Mouse (Mus musculus) C2C12 (cell line): ENCODE results near the gene Mecom. TPM values are rescaled to one million over a fixed set of nuclear protein-coding genes. Genes with fewer than 3 reads are reported as not detected.
A peak's percentile ranks its signal among the peaks of the same experiment; 100 is the strongest.

Experiments used
- H3K27me3 ChIP-seq: one replicate; pipeline ENCODE4 v1.6.1; 2011; ENCODE audit not compliant: control insufficient read depth, insufficient read depth, insufficient read length
- H3K36me3 ChIP-seq: one replicate; pipeline ENCODE4 v1.6.1; 2011; ENCODE audit not compliant: control insufficient read depth, insufficient read depth
- H3K4me3 ChIP-seq: one replicate; pipeline ENCODE4 v1.5.1; 2011; ENCODE audit warnings: mild to moderate bottlenecking, control low read depth; ENCODE audit not compliant: poor library complexity, insufficient read depth, severe bottlenecking
- H3K79me2 ChIP-seq: one replicate; pipeline ENCODE4 v1.6.1; 2011; ENCODE audit not compliant: control insufficient read depth, insufficient read depth
- H3K79me3 ChIP-seq: one replicate; pipeline ENCODE4 v1.6.1; 2011; ENCODE audit warnings: low read depth, control low read depth
- H3ac ChIP-seq: one replicate; pipeline ENCODE3; 2011; ENCODE audit warnings: low read depth; ENCODE audit not compliant: control insufficient read depth, insufficient read length
- CEBPB ChIP-seq: IDR thresholded peaks from one replicate; pipeline ENCODE4 v1.6.1; 2011; ENCODE audit warnings: low read depth, mild to moderate bottlenecking, control low read depth, moderate library complexity
- CTCF ChIP-seq: IDR thresholded peaks from one replicate; pipeline ENCODE4 v1.5.1; 2011; ENCODE audit not compliant: control insufficient read depth, insufficient read depth, insufficient read length
- FOSL1 ChIP-seq: IDR thresholded peaks from one replicate; pipeline ENCODE4 v1.8.0; 2011; ENCODE audit warnings: mild to moderate bottlenecking, low read length; ENCODE audit not compliant: poor library complexity, insufficient read depth, severe bottlenecking
- MAX ChIP-seq: IDR thresholded peaks from one replicate; pipeline ENCODE4 v1.6.1; 2011; ENCODE audit warnings: mild to moderate bottlenecking, control low read depth
- MYOD1 ChIP-seq: IDR thresholded peaks from one replicate; pipeline ENCODE4 v1.6.1; 2011; ENCODE audit warnings: low read depth; ENCODE audit not compliant: control insufficient read depth, insufficient read length
- MYOG ChIP-seq: IDR thresholded peaks from one replicate; pipeline ENCODE4 v1.6.1; 2011; ENCODE audit not compliant: control insufficient read depth, insufficient read length; ENCODE audit errors: extremely low read depth
- USF1 ChIP-seq: IDR thresholded peaks from one replicate; pipeline ENCODE4 v1.6.1; 2011; ENCODE audit warnings: low read depth, mild to moderate bottlenecking, control low read depth, moderate library complexity
- polyA plus RNA-seq: library from polyadenylated mRNA; unstranded; fragments of >200 nt; fragmentation: generic; extraction: Trizol; gene quantifications from one replicate; pipeline ENCODE4 v1.2.1, GENCODE M21; 2012; ENCODE audit warnings: missing spikeins

Mecom gene
- polyA plus RNA-seq, 1 experiment: 1.3 TPM

DNA sequence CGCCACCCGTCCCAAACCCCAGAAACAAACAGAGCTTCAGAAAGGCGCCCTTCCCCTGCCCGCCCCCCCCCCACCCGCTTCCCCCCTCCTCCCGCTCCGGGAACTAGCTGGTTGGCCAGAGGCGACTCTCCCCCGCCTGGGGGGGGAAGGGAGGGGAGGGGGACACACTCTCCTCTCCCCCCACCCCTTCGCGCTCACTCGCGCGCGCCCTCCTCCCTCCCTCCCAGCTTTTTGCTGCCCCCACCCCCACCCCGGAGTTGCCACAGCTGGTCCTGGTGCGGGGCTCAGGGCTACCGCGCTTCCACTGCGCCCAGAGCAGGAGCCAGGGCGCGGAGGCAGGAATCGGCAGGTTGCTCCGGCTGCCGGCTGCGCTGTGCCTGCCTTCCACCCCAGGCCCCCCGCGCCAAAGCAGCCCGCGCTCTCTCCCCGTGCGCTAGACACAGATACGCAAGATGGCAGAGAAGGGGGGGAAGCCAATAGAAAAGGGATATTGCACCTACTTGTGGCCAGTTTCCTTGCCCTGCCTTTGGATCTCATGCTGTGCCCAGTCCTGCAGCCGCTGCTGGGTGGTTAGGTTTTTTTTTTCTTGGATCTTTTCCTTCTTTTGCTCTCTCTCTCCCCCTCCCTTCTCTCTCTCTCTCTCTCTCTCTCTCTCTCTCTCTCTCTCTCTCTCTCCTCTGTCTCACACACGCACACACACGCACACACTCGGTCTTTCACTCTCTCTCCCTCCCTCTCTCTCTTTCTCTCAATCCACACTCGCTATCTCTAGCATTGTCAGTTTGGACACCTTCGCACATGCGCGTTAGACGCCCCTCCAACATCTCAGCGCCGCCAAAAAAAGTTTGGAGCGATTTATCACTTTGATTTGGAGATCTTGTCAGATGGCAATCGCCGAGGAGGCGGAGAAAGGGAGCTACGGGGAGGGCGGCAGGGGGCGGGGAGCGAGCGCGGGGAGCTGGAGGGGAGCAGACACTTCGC, 38.6 kb downstream of the Mecom start:
- Histone ChIP-seq H3K36me3 (no peaks in the 10 kb centered on the region), H3K27me3 (peaks cover 45% of the 10 kb centered on the region), H3ac (peak overlapping the region; percentile 78), H3K79me2 (no peaks in the 10 kb centered on the region), H3K4me3 (peak overlapping the region; percentile 11), H3K79me3 (no peaks in the 10 kb centered on the region)
- TF ChIP-seq MYOD1 (no peak), CEBPB (no peak), MYOG (no peak), USF1 (no peak), CTCF (no peak), FOSL1 (no peak), MAX (no peak)

DNA sequence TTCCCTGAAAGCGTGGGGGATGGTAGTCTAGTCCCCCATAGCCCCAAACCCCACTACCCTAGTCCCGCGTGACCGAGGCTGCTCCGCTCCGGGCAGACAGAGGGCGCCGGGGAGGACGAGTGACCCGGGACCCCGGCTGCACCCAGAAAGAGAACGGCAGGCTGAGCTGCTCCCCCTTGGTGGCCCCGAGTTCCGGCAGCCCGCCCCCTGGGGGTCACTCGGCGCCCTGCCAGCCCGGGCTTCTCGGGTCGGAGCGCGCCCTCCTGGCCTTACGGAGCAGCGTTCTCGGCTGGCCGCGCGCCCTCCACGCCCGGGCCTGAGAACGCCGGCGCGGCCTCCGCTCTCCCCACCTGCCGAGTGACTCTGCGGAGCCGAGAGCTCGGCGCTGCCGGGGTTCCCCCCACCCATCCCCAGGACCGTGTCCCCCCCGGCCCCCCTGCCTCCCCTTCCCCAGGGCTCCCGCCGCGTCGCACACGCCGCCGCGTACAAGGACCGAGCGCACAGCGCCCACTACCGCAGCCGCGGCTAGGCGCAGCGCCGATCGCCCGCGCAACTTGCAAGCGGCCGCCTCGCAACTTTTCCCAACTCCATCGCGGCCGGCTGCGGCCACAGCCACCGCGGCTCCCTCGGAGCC, 39.4 kb downstream of the Mecom start:
- Histone ChIP-seq H3K79me3 (no peaks in the 10 kb centered on the region), H3ac (peak overlapping the region; percentile 52), H3K4me3 (peak overlapping the region; percentile 21), H3K79me2 (no peaks in the 10 kb centered on the region), H3K36me3 (no peaks in the 10 kb centered on the region), H3K27me3 (peaks cover 42% of the 10 kb centered on the region)
- TF ChIP-seq MAX (no peak), CTCF (peak; percentile 91)

- TF ChIP-seq MYOD1 (no peak), MAX (no peak), CTCF (no peak), USF1 (no peak), FOSL1 (no peak), CEBPB (no peak), MYOG (no peak)
- peaks cover 42% of the 10 kb centered on the region for H3K27me3 ChIP-seq
Measured at GRCm38 (mm10) chr3:30507576-30508295, 40.1 kb downstream of the Mecom start.

DNA sequence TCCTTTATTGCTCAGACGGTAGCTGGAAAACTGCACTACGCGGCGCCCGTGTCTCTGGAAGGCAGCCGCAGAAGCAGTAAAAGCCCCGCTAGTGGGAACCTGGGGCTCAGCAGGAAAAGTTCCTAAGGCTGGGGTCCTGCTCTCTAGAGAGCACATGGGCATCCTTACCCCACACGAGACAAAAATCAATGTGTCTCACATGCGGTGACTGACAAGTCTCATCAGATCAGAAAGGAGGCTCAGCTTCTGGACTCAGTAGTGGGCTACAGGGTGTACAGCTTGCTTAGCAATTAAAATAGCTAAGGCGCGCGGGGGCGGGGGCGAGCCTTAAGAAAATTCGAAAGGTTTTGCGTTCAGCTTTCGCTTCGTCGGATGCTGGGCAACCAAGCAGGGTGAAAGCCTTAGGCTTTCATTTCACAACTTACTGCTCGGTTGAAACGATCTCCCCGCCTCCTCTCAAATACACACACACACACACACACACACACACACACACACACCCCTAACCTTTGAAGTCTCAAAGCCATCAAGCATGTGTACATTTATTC, 40.7 kb downstream of the Mecom start:
- Histone ChIP-seq H3ac (no peak overlapping the region), H3K27me3 (peaks cover 36% of the 10 kb centered on the region), H3K4me3 (no peak overlapping the region), H3K36me3 (no peaks in the 10 kb centered on the region), H3K79me3 (no peaks in the 10 kb centered on the region), H3K79me2 (no peaks in the 10 kb centered on the region)
- no peak for TF ChIP-seq MAX

More at GRCm38 (mm10) chr3:30507576-30508295, 40.1 kb downstream of the Mecom start:
- peak overlapping the region; percentile 52 for H3ac ChIP-seq
- H3K4me3 ChIP-seq: peak overlapping the region; percentile 21
- H3K36me3 ChIP-seq: no peaks in the 10 kb centered on the region
- H3K79me3 ChIP-seq: no peaks in the 10 kb centered on the region
- H3K79me2 ChIP-seq: no peaks in the 10 kb centered on the region

DNA sequence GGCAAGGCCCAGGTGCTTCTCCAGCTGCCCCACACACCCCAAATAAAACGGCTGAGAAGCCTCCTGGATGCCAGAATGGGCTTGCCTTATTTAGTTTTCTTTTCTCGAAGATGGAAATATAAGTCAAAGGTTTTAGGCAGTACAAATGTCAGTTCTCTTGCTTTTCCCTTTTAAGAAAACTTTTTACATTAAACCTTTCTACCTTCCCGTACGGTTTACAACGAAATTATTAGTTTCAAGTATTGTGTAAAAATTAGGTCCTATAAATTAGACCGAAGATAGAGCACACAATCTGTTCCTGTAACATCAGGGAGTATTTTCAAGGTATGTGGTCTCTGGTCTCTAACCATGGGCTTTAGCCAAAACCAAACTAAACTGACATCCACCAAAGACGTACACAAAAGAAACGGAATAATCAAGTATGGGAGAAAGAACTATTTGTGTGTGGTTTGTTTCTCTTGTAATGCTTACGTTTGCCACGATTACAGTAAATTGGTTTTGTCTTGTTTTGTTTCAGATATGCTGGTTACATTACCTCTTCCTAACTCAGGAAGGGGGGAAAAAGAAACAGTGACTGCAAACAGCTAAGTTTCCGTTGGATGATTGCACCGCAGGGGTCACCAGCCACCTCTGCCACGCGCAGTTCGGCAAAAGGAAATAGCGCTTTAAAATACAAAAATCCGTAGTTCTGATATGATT, 41.3 kb downstream of the Mecom start:
- no peaks in the 10 kb centered on the region for H3K79me3 ChIP-seq
- no peaks in the 10 kb centered on the region for H3K36me3 ChIP-seq
- H3K4me3 ChIP-seq: no peak overlapping the region
- no peak overlapping the region for H3ac ChIP-seq
- H3K79me2 ChIP-seq: no peaks in the 10 kb centered on the region
- no peak for TF ChIP-seq USF1
- TF ChIP-seq MYOD1: no peak
- no peak for TF ChIP-seq MYOG
- no peak for TF ChIP-seq CEBPB
- TF ChIP-seq CTCF: no peak
- TF ChIP-seq FOSL1: no peak
- TF ChIP-seq MAX: no peak
- H3K27me3 ChIP-seq: peaks cover 32% of the 10 kb centered on the region
